In the genomic region with DNA sequence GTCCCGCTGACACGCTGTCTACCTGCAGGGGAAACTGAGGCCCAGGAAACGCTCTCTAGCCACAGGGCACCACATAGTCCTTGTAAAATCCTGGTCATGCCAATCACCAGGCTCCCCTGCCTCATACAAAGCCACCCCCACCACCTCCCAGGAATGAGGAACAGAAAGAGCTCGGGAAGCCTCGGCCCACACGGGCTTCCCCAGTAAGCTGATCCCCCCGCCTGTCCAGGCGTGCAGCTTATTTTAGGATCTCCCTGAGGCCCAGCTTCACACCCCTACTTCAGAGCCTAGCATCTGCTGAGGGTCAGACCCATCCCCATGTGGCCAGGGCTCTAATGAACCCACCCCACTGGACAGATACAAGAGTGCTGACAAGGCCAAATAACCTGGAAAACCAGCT, we compare ENCODE assay signal across 13 mouse cellular contexts. TPM values are rescaled to one million over a fixed set of nuclear protein-coding genes. Genes with fewer than 3 reads are reported as not detected.
DNase-seq lines count a peak whose midpoint lies in the region; ATAC-seq and TF ChIP-seq lines count a peak whose summit lies in the region.
"Had no signal": no experiment of that assay in that cellular context is flagged by ENCODE, and none has a peak within 500 bp of the region (broad histone marks: within the 10 kb centered on the region; RNA-seq: fewer than 3 reads in every experiment).

No protein-coding gene starts in this region.

- H3K4me1 ChIP-seq in heart, embryonic 13.5 days = peaks cover 88% of the 10 kb centered on the region
- H3K4me1 ChIP-seq in CH12.LX (ENCODE audit: control insufficient read depth in 1 of 2, insufficient read depth in 2 of 2) = peaks cover 18 to 41% of the 10 kb centered on the region in 2 experiments
- H3K4me1 ChIP-seq in forebrain, postnatal 0 days (ENCODE audit: insufficient read depth) = peaks cover 10% of the 10 kb centered on the region
- peaks cover 61% of the 10 kb centered on the region for H3K4me1 ChIP-seq in midbrain, embryonic 12.5 days

- no peaks in the 10 kb centered on the region for H3K79me2 ChIP-seq in CH12.LX (replicated peaks; ENCODE audit: control insufficient read depth, extremely low read depth, insufficient read depth, poor library complexity, severe bottlenecking)

- peak overlapping the region; percentile 89 for H3K4me2 ChIP-seq in heart, embryonic 13.5 days
- H3K4me2 ChIP-seq in CH12.LX (ENCODE audit: insufficient read depth, low read depth, poor library complexity, severe bottlenecking) = peak overlapping the region; percentile 0; the same call in 1 of the 2 replicates
- H3K4me2 ChIP-seq in forebrain, postnatal 0 days (ENCODE audit: low read depth) = no peak overlapping the region
- H3K4me2 ChIP-seq in midbrain, embryonic 12.5 days (replicated peaks) = peak overlapping the region; percentile 96

- peaks cover 39% of the 10 kb centered on the region for H3K27me3 ChIP-seq in heart, embryonic 13.5 days (replicated peaks)
- peaks cover 94% of the 10 kb centered on the region for H3K27me3 ChIP-seq in CH12.LX (replicated peaks)
- H3K27me3 ChIP-seq in forebrain, postnatal 0 days (ENCODE audit: insufficient read depth, low read length) = no peaks in the 10 kb centered on the region
- H3K27me3 ChIP-seq in midbrain, embryonic 12.5 days = peaks cover 61% of the 10 kb centered on the region

- peak overlapping the region; percentile 97 for H3K9ac ChIP-seq in heart, embryonic 13.5 days
- no peak overlapping the region for H3K9ac ChIP-seq in CH12.LX (ENCODE audit: insufficient read depth, low read depth)
- H3K9ac ChIP-seq in forebrain, postnatal 0 days = peak overlapping the region; percentile 4; the same call in 1 of the 2 replicates
- peak overlapping the region; percentile 12; the same call in 1 of the 2 replicates for H3K9ac ChIP-seq in midbrain, embryonic 12.5 days (replicated peaks)

- H3K9me3 ChIP-seq in heart, embryonic 13.5 days = no peaks in the 10 kb centered on the region
- peaks cover 3% of the 10 kb centered on the region for H3K9me3 ChIP-seq in CH12.LX (replicated peaks; ENCODE audit: low read length)
- H3K9me3 ChIP-seq in forebrain, postnatal 0 days (ENCODE audit: low read length) = no peaks in the 10 kb centered on the region
- no peaks in the 10 kb centered on the region for H3K9me3 ChIP-seq in midbrain, embryonic 12.5 days

- ATAC-seq in heart, embryonic 13.5 days (ENCODE audit: extremely low read depth, insufficient number of reproducible peaks, low FRiP score, low TSS enrichment) = no peak
- ATAC-seq in forebrain, postnatal 0 days = no peak
- ATAC-seq in midbrain, embryonic 12.5 days (ENCODE audit: low FRiP score, low read depth) = no peak

- DNase-seq in heart, adult 11 months = no peak
- DNase-seq in CH12.LX (ENCODE audit: extremely low read depth) = no peak
- no peak for DNase-seq in forebrain, postnatal 0 days
- no peak for DNase-seq in testis, postnatal 14 days (ENCODE audit: low spot score)
- DNase-seq in gastrocnemius, postnatal 25 days = no peak
- no peak for DNase-seq in adrenal gland, postnatal 10 days
- DNase-seq: adrenal gland, postnatal 36 days; cerebellum, adult 9-10 months had no signal

- no peak for TF ChIP-seq CTCF in CH12.LX (conservative IDR thresholded peaks at IDR 0.05 in 1 of 2, IDR thresholded peaks at IDR 0.05 in 1 of 2; ENCODE audit: low read depth in 2 of 2, low read length in 2 of 2)
- no peak for TF ChIP-seq CTCF in forebrain, postnatal 0 days (IDR thresholded peaks at IDR 0.05; ENCODE audit: low read depth)

- no peak for TF ChIP-seq EP300 in CH12.LX (IDR thresholded peaks at IDR 0.05; ENCODE audit: low read length)

- no peak for TF ChIP-seq RAD21 in CH12.LX (IDR thresholded peaks at IDR 0.05; ENCODE audit: low read depth, low read length)

- H3K27ac ChIP-seq in heart, embryonic 13.5 days (replicated peaks) = peak overlapping the region; percentile 81
- H3K27ac ChIP-seq in CH12.LX (ENCODE audit: insufficient read depth, low read depth) = no peak overlapping the region
- H3K27ac ChIP-seq in forebrain, postnatal 0 days (ENCODE audit: low read depth, low read length) = no peak overlapping the region
- no peak overlapping the region for H3K27ac ChIP-seq in midbrain, embryonic 12.5 days (replicated peaks)
- H3K27ac ChIP-seq: kidney, postnatal 0 days had no signal

- in situ Hi-C loops in CH12.LX (cut with MboI; ENCODE audit: low pct_ligation_motif_present, low pct_unique_long_range_greater_than_20kb, low sequenced_read_pairs) = no loop called here

- dilution Hi-C loops in CH12.LX (cut with MboI; ENCODE audit: extremely low pct_ligation_motif_present, extremely low pct_unique_long_range_greater_than_20kb, low sequenced_read_pairs) = no loop called here

- no peak for TF ChIP-seq POLR2A in CH12.LX (IDR thresholded peaks at IDR 0.05; ENCODE audit: low read depth, low read length)

- H3K4me3 ChIP-seq in heart, embryonic 13.5 days = peak overlapping the region; percentile 87
- H3K4me3 ChIP-seq in CH12.LX (replicated peaks in 1 of 3; ENCODE audit: low read depth in 2 of 3, low read length in 2 of 3, poor library complexity in 1 of 3) = no peak overlapping the region
- H3K4me3 ChIP-seq in forebrain, postnatal 0 days (ENCODE audit: low read depth, low read length) = no peak overlapping the region
- no peak overlapping the region for H3K4me3 ChIP-seq in midbrain, embryonic 12.5 days

- 24% methylated on average over 8 of the region's 8 CpGs for WGBS in heart, embryonic 13.5 days
- WGBS in forebrain, postnatal 0 days = 57% methylated on average over 8 of the region's 8 CpGs
- WGBS in midbrain, embryonic 12.5 days = 50% methylated on average over 8 of the region's 8 CpGs

- peaks cover 10% of the 10 kb centered on the region for H3K36me3 ChIP-seq in heart, embryonic 13.5 days
- H3K36me3 ChIP-seq in CH12.LX (replicated peaks in 1 of 2; ENCODE audit: control insufficient read depth in 1 of 2, insufficient read depth in 1 of 2, low read length in 1 of 2) = no peaks in the 10 kb centered on the region
- no peaks in the 10 kb centered on the region; the same call in 1 of the 2 replicates for H3K36me3 ChIP-seq in forebrain, postnatal 0 days (ENCODE audit: insufficient read depth)
- no peaks in the 10 kb centered on the region for H3K36me3 ChIP-seq in midbrain, embryonic 12.5 days

TF ChIP-seq in CH12.LX, 34 proteins besides CTCF, POLR2A, EP300 and RAD21:
- TF ChIP-seq USF1 (IDR thresholded peaks at IDR 0.05; ENCODE audit: low read depth, low read length) = no peak
- peak; percentile 51; the same call in 1 of the 2 replicates for TF ChIP-seq MEF2A (IDR thresholded peaks at IDR 0.05; ENCODE audit: borderline replicate concordance, low read depth, low read length)
- TF ChIP-seq BHLHE40 (IDR thresholded peaks at IDR 0.05; ENCODE audit: low read depth, low read length) = peak; percentile 47
- no peak for TF ChIP-seq ZMIZ1 (IDR thresholded peaks at IDR 0.05; ENCODE audit: low read depth, low read length)
- peak; percentile 31; the same call in 1 of the 2 replicates for TF ChIP-seq IRF4 (IDR thresholded peaks at IDR 0.05; ENCODE audit: low read depth, low read length)

RNA-seq across cellular contexts. Expression of gene Cacna1h, which starts 3.0 kb away (rescaled TPM):
- 6.5 and 8.1 TPM in 2 replicates for polyA plus RNA-seq in heart, embryonic 13.5 days (2015; fragmentation: Nextera tagmentation; extraction: Ambion mirVana)
- total RNA-seq in CH12.LX (2012; rRNA removed) (0.21 TPM in 1 of 2 replicates, not detected in the other), CH12.LX (2014; rRNA removed) (0.04 and 0.08 TPM in 2 replicates)
- polyA plus RNA-seq in CH12.LX (2012; ENCODE audit: insufficient read length, low read depth) = 0.21 and 0.49 TPM in 2 replicates
- 101 and 149 TPM in 2 replicates for total RNA-seq in forebrain, postnatal 0 days (2014; rRNA removed)
- 6.2 and 8.1 TPM in 2 replicates for polyA plus RNA-seq in forebrain, postnatal 0 days (2015; fragmentation: Nextera tagmentation; extraction: Ambion mirVana)
- polyA plus RNA-seq in midbrain, embryonic 12.5 days (2016; fragmentation: Nextera tagmentation; extraction: Ambion mirVana) = 9.7 and 10.4 TPM in 2 replicates
- 1 to 10 TPM; 1.5 to 1.6 TPM for total RNA-seq in gastrocnemius, postnatal 25 days (2021)
- 10 to 100 TPM; 23.5 to 46.0 TPM for total RNA-seq in adrenal gland, postnatal 10 days (2021)

RNA-seq across cellular contexts. Expression of gene Tekt4, which starts 23.9 kb away (rescaled TPM):
- polyA plus RNA-seq in heart, embryonic 13.5 days (2015; fragmentation: Nextera tagmentation; extraction: Ambion mirVana) = 0.23 and 0.47 TPM in 2 replicates
- total RNA-seq in CH12.LX (2012; rRNA removed) = not detected in 2 replicates
- not detected in 2 replicates for total RNA-seq in CH12.LX (2014; rRNA removed)
- polyA plus RNA-seq in CH12.LX (2012; ENCODE audit: insufficient read length, low read depth) = not detected in 2 replicates
- 3.3 and 4.8 TPM in 2 replicates for total RNA-seq in forebrain, postnatal 0 days (2014; rRNA removed)
- polyA plus RNA-seq in forebrain, postnatal 0 days (2015; fragmentation: Nextera tagmentation; extraction: Ambion mirVana) = 2.5 and 2.9 TPM in 2 replicates
- 0.14 and 0.22 TPM in 2 replicates for polyA plus RNA-seq in midbrain, embryonic 12.5 days (2016; fragmentation: Nextera tagmentation; extraction: Ambion mirVana)
- not detected for total RNA-seq in gastrocnemius, postnatal 25 days (2021)
- total RNA-seq in adrenal gland, postnatal 10 days (2021) = not detected
- total RNA-seq: adrenal gland, postnatal 36 days; gastrocnemius, postnatal 4 days had no signal
- polyA plus RNA-seq: kidney, postnatal 0 days; stomach, embryonic 16.5 days had no signal

Comparison
In these comparisons a context has a peak if more than half of its experiments do, and no peak if none do; other contexts are left out.
1. RNA of gene Cacna1h, which starts 3.0 kb away (total RNA-seq): 101 to 149 TPM in forebrain, postnatal 0 days and 23.5 to 46.0 TPM in adrenal gland, postnatal 10 days; 1.5 to 1.6 TPM in gastrocnemius, postnatal 25 days and 0.04 to 0.21 TPM in CH12.LX; every median in the first group is over 4 times any median in the second.